8 mouse cellular contexts compared by ENCODE assay signal in the genomic region with DNA sequence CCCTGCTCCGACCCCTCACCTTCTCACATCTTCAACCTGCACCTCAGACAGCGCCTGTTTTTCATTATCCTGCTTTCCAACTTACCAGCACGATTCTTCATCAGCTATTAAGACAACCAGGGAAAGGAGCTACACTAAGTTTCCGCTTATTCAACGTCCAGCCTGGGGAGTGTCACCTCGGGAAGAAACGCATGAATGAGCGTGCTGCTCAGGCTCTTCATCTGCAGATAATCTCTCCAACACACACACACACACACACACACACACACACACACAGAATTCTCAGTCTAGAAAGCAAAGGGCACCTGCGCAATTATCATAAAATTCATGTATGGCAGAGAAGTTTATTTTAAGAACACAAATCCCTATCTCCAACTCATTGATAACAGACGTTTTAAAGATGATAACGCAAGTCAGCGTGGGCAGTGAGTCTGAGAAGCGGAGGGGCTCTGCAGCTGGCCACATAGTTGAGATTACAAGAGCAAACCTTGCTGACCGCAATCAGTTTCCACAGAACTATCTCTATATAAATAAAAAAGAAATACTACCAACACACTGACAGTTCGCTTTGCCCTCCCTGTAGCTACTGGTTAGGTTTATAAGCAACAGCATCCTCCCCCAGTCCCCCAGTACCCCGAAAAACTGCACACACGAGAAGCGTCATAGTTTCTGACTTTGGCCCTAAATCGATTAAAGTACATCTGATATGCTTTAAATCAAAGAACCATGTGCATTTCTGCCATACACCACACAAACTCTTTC. TPM values are rescaled to one million over a fixed set of nuclear protein-coding genes. Genes with fewer than 3 reads are reported as not detected.
A peak's percentile ranks its signal among the peaks of the same experiment; 100 is the strongest.
DNase-seq lines count a peak whose midpoint lies in the region; ATAC-seq lines count a peak whose summit lies in the region.

No protein-coding gene starts in this region.

- DNase-seq in heart, embryonic 10.5 days (ENCODE audit: low spot score): no peak
- DNase-seq in heart, adult 18-20 months: no peak
- DNase-seq in 3T3-L1 (ENCODE audit: low read depth, low spot score): peak; percentile 24
- DNase-seq in ovary, postnatal 36 days (ENCODE audit: low spot score): no peak
- DNase-seq in embryo, embryonic 9.5 days (ENCODE audit: extremely low spot score): no peak
- DNase-seq in adrenal gland, adult 2 months: no peak

- H3K4me1 ChIP-seq in heart, embryonic 10.5 days: peaks cover 73% of the 10 kb centered on the region
- peaks cover 64% of the 10 kb centered on the region for H3K4me1 ChIP-seq in forebrain, embryonic 13.5 days
- H3K4me1 ChIP-seq in liver, embryonic 12.5 days: peaks cover 14% of the 10 kb centered on the region; the same call in 1 of the 2 replicates

- WGBS in heart, embryonic 10.5 days: 21% methylated on average over 19 of the region's 19 CpGs
- WGBS in forebrain, embryonic 13.5 days: 42% methylated on average over 19 of the region's 19 CpGs
- 31% methylated on average over 19 of the region's 19 CpGs for WGBS in liver, embryonic 12.5 days (ENCODE audit: insufficient replicate concordance)

- peak overlapping the region; percentile 98 for H3K9ac ChIP-seq in forebrain, embryonic 13.5 days
- no peak overlapping the region for H3K9ac ChIP-seq in liver, embryonic 12.5 days

- H3K4me3 ChIP-seq in heart, embryonic 10.5 days: peak overlapping the region; percentile 77
- H3K4me3 ChIP-seq in forebrain, embryonic 13.5 days: peak overlapping the region; percentile 80
- peak overlapping the region; percentile 61; the same call in 1 of the 2 replicates for H3K4me3 ChIP-seq in liver, embryonic 12.5 days

- peak overlapping the region; percentile 86 for H3K4me2 ChIP-seq in forebrain, embryonic 13.5 days
- peak overlapping the region; percentile 76 for H3K4me2 ChIP-seq in liver, embryonic 12.5 days

- no peaks in the 10 kb centered on the region for H3K27me3 ChIP-seq in heart, embryonic 10.5 days (ENCODE audit: insufficient read depth, poor library complexity, severe bottlenecking)
- H3K27me3 ChIP-seq in forebrain, embryonic 13.5 days: no peaks in the 10 kb centered on the region
- peaks cover 70% of the 10 kb centered on the region for H3K27me3 ChIP-seq in liver, embryonic 12.5 days (replicated peaks)

- H3K9me3 ChIP-seq in heart, embryonic 10.5 days: no peaks in the 10 kb centered on the region
- no peaks in the 10 kb centered on the region for H3K9me3 ChIP-seq in forebrain, embryonic 13.5 days (replicated peaks)
- no peaks in the 10 kb centered on the region for H3K9me3 ChIP-seq in liver, embryonic 12.5 days (replicated peaks)

- no peak for ATAC-seq in forebrain, embryonic 13.5 days
- ATAC-seq in liver, embryonic 12.5 days: no peak

- H3K36me3 ChIP-seq in heart, embryonic 10.5 days: peaks cover 9% of the 10 kb centered on the region; the same call in 1 of the 2 replicates
- peaks cover 7% of the 10 kb centered on the region; the same call in 1 of the 2 replicates for H3K36me3 ChIP-seq in forebrain, embryonic 13.5 days (ENCODE audit: poor library complexity, severe bottlenecking)
- H3K36me3 ChIP-seq in liver, embryonic 12.5 days: no peaks in the 10 kb centered on the region

- peak overlapping the region; percentile 100 for H3K27ac ChIP-seq in heart, embryonic 10.5 days
- peak overlapping the region; percentile 79 for H3K27ac ChIP-seq in forebrain, embryonic 13.5 days
- H3K27ac ChIP-seq in liver, embryonic 12.5 days: no peak overlapping the region

RNA-seq across cellular contexts. Expression of a gene that starts 1.8 kb away (rescaled TPM):
- 1.8 and 1.9 TPM in 2 replicates for polyA plus RNA-seq in heart, embryonic 10.5 days (2016; fragmentation: Nextera tagmentation; extraction: Ambion mirVana)
- 10 to 100 TPM; 27.9 to 32.2 TPM for total RNA-seq in heart, adult 18-20 months (2021)
- polyA plus RNA-seq in forebrain, embryonic 13.5 days (2015; fragmentation: Nextera tagmentation; extraction: Ambion mirVana): 5.3 and 7.4 TPM in 2 replicates
- polyA plus RNA-seq in liver, embryonic 12.5 days (2016; fragmentation: Nextera tagmentation; extraction: Ambion mirVana): 0.25 and 0.31 TPM in 2 replicates
- total RNA-seq in adrenal gland, adult 2 months (2021): 10 to 100 TPM in 1 of 2 experiments, 1 to 10 TPM in 1; 6.6 to 12.2 TPM
- 4.4 and 4.7 TPM in 2 replicates for polyA plus RNA-seq in adrenal gland, adult 2 months (2012; rRNA removed)
